Mouse (Mus musculus): Measurements from ENCODE around the gene Daam2. TPM values are rescaled to one million over a fixed set of nuclear protein-coding genes. Genes with fewer than 3 reads are reported as not detected.

Daam2 gene
- polyA plus RNA-seq, 1 experiment from 2014 or later, result 1.0 TPM

DNA sequence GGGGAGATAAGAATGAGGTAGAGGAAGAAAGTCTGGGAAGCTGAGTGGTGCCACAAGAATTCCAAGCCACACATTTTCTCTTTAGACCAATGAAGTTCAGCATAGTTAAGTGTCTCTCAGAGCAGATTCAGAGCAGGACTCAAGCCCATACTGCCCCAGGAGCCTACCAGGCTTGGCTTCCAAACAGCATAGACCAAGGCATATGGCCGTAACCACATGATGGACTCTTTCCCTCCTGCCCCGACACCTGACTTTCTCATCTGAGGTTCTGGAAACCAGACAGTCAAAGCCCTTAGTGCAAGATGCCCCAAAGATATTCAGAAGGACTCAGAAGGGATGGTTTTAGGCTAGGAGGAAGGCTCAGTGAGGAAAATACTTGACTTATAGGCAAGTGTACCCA, 19.6 kb downstream of the Daam2 start:
- Histone ChIP-seq H3K27me3 (replicated peaks; ENCODE audit: control insufficient read depth, insufficient read depth, low read length) (no peaks in the 10 kb centered on the region), H3K4me1 (ENCODE audit: control insufficient read depth, insufficient read depth, low read length) (peaks cover 3% of the 10 kb centered on the region; the same call in 1 of the 2 replicates), H3K4me3 (ENCODE audit: low read depth, low read length) (no peak overlapping the region), H3K9me3 (replicated peaks; ENCODE audit: control insufficient read depth, low read length) (no peaks in the 10 kb centered on the region), H3K36me3 (ENCODE audit: control insufficient read depth, insufficient read depth, low read length) (no peaks in the 10 kb centered on the region), H3K9ac (ENCODE audit: low read length) (no peak overlapping the region), H3K4me2 (ENCODE audit: low read length) (no peak overlapping the region), H3K27ac (ENCODE audit: low read depth, low read length) (no peak overlapping the region)
- WGBS, result 96% methylated on average over 2 of the region's 2 CpGs
- ATAC-seq, result no peak
- no peak for DNase-seq (ENCODE audit: low spot score)

DNA sequence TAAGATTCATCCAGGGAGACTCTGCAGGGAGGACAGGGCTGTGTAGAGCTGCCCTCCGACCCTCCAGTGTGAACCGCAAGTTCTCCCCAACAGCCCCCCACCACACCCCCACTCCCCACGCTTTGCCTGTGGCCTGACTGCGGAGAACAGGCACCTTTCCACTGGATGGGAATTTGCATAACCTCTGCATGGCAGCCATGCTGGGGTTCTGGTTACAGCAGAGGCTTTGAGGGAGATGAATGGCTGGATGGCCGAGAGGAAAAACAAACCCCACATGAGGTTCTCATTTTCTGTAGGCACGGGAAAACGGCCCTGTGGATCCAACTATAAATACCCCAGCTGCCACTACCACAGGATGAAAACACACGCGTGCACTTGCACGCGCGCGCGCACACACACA, 23.4 kb downstream of the Daam2 start:
- H3K4me1 ChIP-seq (ENCODE audit: control insufficient read depth, insufficient read depth, low read length), result peaks cover 12% of the 10 kb centered on the region; the same call in 1 of the 2 replicates
- no peaks in the 10 kb centered on the region for H3K36me3 ChIP-seq (ENCODE audit: control insufficient read depth, insufficient read depth, low read length)
- H3K4me3 ChIP-seq (ENCODE audit: low read depth, low read length), result no peak overlapping the region
- no peak overlapping the region for H3K27ac ChIP-seq (ENCODE audit: low read depth, low read length)
- ATAC-seq (no peak), DNase-seq (ENCODE audit: low spot score) (no peak)
- no peak overlapping the region for H3K9ac ChIP-seq (ENCODE audit: low read length)
- H3K9me3 ChIP-seq (replicated peaks; ENCODE audit: control insufficient read depth, low read length), result no peaks in the 10 kb centered on the region
- H3K4me2 ChIP-seq (ENCODE audit: low read length), result no peak overlapping the region
- no peaks in the 10 kb centered on the region for H3K27me3 ChIP-seq (replicated peaks; ENCODE audit: control insufficient read depth, insufficient read depth, low read length)
- 71% methylated on average over 14 of the region's 14 CpGs for WGBS

DNA sequence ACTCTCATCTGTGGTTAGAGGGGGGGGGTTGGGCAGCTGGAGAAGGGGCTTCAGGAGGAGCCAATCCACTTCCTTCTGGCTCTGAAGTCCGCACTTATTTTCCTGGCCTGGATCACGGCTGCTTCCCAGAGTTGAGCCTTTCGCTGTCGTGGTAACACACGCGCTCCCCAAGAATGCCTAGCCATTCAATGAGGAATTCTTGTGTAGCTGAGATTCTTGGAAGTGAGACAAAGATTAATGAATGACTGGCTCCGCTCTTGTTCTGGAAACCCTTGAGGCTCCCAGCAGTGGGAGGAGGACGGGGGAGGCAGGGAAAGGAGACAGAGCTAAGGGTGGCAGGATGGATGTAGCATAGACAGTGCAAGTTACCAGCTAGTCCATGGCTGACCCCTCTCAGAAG, 24.9 kb downstream of the Daam2 start:
- Histone ChIP-seq H3K9ac (ENCODE audit: low read length) (no peak overlapping the region), H3K4me3 (ENCODE audit: low read depth, low read length) (no peak overlapping the region), H3K4me2 (ENCODE audit: low read length) (no peak overlapping the region), H3K36me3 (ENCODE audit: control insufficient read depth, insufficient read depth, low read length) (no peaks in the 10 kb centered on the region), H3K27me3 (replicated peaks; ENCODE audit: control insufficient read depth, insufficient read depth, low read length) (no peaks in the 10 kb centered on the region), H3K9me3 (replicated peaks; ENCODE audit: control insufficient read depth, low read length) (no peaks in the 10 kb centered on the region), H3K4me1 (ENCODE audit: control insufficient read depth, insufficient read depth, low read length) (peaks cover 12% of the 10 kb centered on the region; the same call in 1 of the 2 replicates), H3K27ac (ENCODE audit: low read depth, low read length) (no peak overlapping the region; the same call in 1 of the 2 replicates)
- DNase-seq (ENCODE audit: low spot score), result peak; percentile 93
- WGBS, result 4% methylated on average over 8 of the region's 8 CpGs
- ATAC-seq, result peak; percentile 89

DNA sequence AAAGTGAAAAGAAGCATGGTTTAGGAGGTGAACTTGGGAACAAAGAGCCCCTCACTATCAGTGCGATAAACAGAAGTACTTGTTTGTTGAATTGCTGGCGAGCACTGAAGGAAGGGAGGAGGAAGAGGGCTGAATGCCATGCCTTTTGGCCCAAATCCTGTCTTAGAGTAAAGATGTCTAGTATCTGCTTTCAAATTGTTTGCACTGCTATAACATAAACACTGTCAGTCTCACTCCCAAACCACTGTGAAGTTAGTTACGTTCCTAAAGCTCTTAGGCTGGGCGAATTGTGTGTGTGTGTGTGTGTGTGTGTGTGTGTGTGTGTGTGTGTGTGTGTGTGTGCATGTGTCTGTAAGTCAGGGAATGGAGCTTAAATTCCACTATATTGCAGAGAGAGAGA, 28.6 kb downstream of the Daam2 start:
- Histone ChIP-seq H3K4me2 (ENCODE audit: low read length) (no peak overlapping the region), H3K36me3 (ENCODE audit: control insufficient read depth, insufficient read depth, low read length) (no peaks in the 10 kb centered on the region), H3K9me3 (replicated peaks; ENCODE audit: control insufficient read depth, low read length) (no peaks in the 10 kb centered on the region), H3K27ac (ENCODE audit: low read depth, low read length) (no peak overlapping the region), H3K27me3 (replicated peaks; ENCODE audit: control insufficient read depth, insufficient read depth, low read length) (no peaks in the 10 kb centered on the region), H3K4me3 (ENCODE audit: low read depth, low read length) (no peak overlapping the region), H3K9ac (ENCODE audit: low read length) (no peak overlapping the region), H3K4me1 (ENCODE audit: control insufficient read depth, insufficient read depth, low read length) (peaks cover 12% of the 10 kb centered on the region; the same call in 1 of the 2 replicates)
- 52% methylated on average over 4 of the region's 4 CpGs for WGBS
- DNase-seq (ENCODE audit: low spot score) (peak; percentile 32), ATAC-seq (no peak)

DNA sequence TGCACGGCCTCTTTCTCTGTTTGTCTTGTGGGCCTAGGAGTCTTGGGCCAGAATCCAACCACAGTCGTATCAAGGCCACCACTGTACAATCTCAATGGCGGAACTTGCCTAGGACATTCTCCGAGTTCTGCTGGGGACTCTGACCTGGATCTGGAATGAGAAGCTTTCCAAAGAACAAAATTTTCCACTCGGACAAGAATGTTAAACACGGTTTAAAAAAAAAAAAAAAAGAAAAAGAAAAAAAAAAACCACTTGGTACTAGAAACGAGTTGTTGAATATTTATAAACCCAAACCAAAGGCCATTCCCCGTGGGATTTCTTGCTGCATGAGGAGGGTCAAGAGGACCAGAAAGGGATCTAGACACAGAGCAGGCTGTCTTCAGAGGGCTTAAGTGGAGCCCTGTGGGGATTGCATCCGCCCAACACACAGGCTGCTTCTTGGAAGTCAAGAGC, 29.9 kb downstream of the Daam2 start:
- Histone ChIP-seq H3K27ac (ENCODE audit: low read depth, low read length) (no peak overlapping the region), H3K4me2 (ENCODE audit: low read length) (no peak overlapping the region), H3K4me3 (ENCODE audit: low read depth, low read length) (no peak overlapping the region), H3K9me3 (replicated peaks; ENCODE audit: control insufficient read depth, low read length) (no peaks in the 10 kb centered on the region), H3K27me3 (replicated peaks; ENCODE audit: control insufficient read depth, insufficient read depth, low read length) (no peaks in the 10 kb centered on the region), H3K36me3 (ENCODE audit: control insufficient read depth, insufficient read depth, low read length) (no peaks in the 10 kb centered on the region), H3K9ac (ENCODE audit: low read length) (no peak overlapping the region), H3K4me1 (ENCODE audit: control insufficient read depth, insufficient read depth, low read length) (peaks cover 7% of the 10 kb centered on the region; the same call in 1 of the 2 replicates)
- ATAC-seq, result no peak
- 57% methylated on average over 9 of the region's 9 CpGs for WGBS
- DNase-seq (ENCODE audit: low spot score), result peak; percentile 22

DNA sequence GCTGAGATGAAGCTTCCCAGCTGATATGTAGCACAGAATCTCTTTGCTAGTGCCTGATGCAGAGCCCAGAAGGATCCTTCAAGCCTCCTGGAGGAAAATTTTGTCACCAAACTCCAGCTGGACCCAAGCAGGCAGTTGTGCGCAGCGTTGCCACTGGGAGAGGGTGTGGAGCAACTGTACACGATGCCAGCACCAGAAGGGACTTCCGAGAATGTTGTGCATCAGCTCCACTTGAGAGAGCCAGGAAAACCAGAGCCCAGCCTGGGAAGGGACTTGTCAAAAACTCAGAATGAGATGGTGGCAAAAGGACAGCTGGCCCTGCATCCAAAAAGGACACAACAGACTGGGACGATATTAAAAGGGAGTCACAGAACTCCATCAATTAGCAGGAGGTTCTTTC, 32.5 kb downstream of the Daam2 start:
- ATAC-seq, result no peak
- no peak overlapping the region for H3K9ac ChIP-seq (ENCODE audit: low read length)
- no peak overlapping the region for H3K4me3 ChIP-seq (ENCODE audit: low read depth, low read length)
- DNase-seq (ENCODE audit: low spot score), result no peak
- 96% methylated on average over 5 of the region's 5 CpGs for WGBS
- no peaks in the 10 kb centered on the region for H3K9me3 ChIP-seq (replicated peaks; ENCODE audit: control insufficient read depth, low read length)
- H3K36me3 ChIP-seq (ENCODE audit: control insufficient read depth, insufficient read depth, low read length), result no peaks in the 10 kb centered on the region
- no peak overlapping the region for H3K27ac ChIP-seq (ENCODE audit: low read depth, low read length)
- no peaks in the 10 kb centered on the region for H3K27me3 ChIP-seq (replicated peaks; ENCODE audit: control insufficient read depth, insufficient read depth, low read length)
- no peak overlapping the region for H3K4me2 ChIP-seq (ENCODE audit: low read length)
- H3K4me1 ChIP-seq (ENCODE audit: control insufficient read depth, insufficient read depth, low read length), result no peaks in the 10 kb centered on the region; the same call in 1 of the 2 replicates

DNA sequence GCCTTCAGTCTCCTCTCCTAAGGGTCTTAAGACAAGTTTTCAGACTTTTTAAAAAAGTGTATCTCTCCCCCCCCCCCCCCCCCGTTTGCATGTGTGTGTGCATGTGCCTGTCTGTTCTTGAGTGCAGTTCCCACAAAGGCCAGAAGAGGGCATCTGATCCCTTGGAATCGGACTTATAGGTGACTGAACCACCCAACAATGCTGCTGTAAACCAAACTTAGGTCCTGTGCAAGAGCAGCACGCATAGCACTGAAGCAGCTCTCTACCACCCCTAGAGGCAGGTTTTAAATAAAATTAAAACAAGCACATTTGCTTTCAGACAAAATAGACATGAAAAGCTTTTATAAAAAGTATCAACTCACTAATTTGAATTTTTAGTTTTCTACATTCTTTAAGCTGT, 33.9 kb downstream of the Daam2 start:
- no peak overlapping the region for H3K27ac ChIP-seq (ENCODE audit: low read depth, low read length)
- no peak overlapping the region for H3K4me3 ChIP-seq (ENCODE audit: low read depth, low read length)
- no peak overlapping the region for H3K4me2 ChIP-seq (ENCODE audit: low read length)
- no peaks in the 10 kb centered on the region for H3K36me3 ChIP-seq (ENCODE audit: control insufficient read depth, insufficient read depth, low read length)
- no peak for ATAC-seq
- H3K9me3 ChIP-seq (replicated peaks; ENCODE audit: control insufficient read depth, low read length), result no peaks in the 10 kb centered on the region
- peak; percentile 52 for DNase-seq (ENCODE audit: low spot score)
- H3K4me1 ChIP-seq (ENCODE audit: control insufficient read depth, insufficient read depth, low read length), result no peaks in the 10 kb centered on the region
- WGBS, result 12% methylated on average over 3 of the region's 3 CpGs
- no peaks in the 10 kb centered on the region for H3K27me3 ChIP-seq (replicated peaks; ENCODE audit: control insufficient read depth, insufficient read depth, low read length)
- H3K9ac ChIP-seq (ENCODE audit: low read length), result no peak overlapping the region

DNA sequence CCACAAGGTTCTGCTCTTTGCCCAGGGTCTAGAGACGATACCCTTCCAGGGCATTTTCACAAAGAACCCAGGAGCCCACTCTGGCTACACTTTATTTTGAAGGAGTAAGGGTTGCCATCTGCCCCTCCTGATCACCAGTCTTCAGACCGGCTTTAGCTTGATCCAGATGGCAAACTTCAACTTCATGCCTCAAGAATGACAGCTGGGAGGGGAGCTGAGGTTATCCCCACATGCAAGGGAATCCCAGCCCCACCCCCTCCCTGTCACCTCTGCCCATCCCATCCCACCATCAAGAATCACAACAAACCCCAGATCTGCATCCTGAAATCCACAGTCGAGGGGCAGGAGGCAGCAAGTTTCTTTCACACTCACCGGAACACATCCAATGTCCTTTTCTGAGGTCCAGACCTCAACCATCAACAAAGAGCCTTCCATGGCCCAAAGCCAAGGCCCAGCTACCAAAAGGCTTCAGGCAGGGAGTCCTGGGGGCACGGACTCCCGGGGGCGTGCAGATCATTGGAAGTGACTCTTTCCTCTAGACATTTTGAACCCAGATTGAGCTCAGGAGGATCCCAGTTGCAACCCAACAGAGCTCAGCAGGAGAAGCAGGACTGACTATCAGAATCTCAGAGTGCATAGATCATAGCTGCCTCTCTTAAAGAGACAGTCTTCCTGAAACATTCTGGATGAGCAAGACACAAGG, 35.5 kb downstream of the Daam2 start:
- Histone ChIP-seq H3K9me3 (replicated peaks; ENCODE audit: control insufficient read depth, low read length) (no peaks in the 10 kb centered on the region), H3K4me2 (ENCODE audit: low read length) (no peak overlapping the region), H3K27me3 (replicated peaks; ENCODE audit: control insufficient read depth, insufficient read depth, low read length) (no peaks in the 10 kb centered on the region), H3K27ac (ENCODE audit: low read depth, low read length) (no peak overlapping the region), H3K9ac (ENCODE audit: low read length) (no peak overlapping the region), H3K4me3 (ENCODE audit: low read depth, low read length) (no peak overlapping the region), H3K4me1 (ENCODE audit: control insufficient read depth, insufficient read depth, low read length) (no peaks in the 10 kb centered on the region), H3K36me3 (ENCODE audit: control insufficient read depth, insufficient read depth, low read length) (no peaks in the 10 kb centered on the region)
- no peak for DNase-seq (ENCODE audit: low spot score)
- WGBS, result 65% methylated on average over 7 of the region's 7 CpGs
- ATAC-seq, result no peak

DNA sequence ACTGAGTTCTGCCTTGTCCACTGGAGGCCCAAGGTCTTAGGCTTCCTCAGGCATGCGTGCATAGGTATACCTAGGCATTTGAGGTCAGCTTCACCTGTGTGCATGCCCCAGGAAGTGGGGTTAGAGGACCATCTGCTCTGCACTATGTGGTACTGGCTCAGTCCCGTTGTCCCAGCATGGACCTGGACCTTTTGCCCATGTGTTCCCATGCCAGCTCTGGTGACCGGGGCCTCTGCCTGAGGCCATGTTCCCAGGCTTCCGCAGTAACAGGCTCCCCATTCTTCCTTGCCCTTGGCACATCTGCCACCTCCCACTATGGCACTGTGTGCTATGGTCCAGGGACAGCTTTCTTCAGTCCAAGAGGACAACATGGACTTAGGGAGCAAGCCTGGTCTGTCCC, 36.1 kb downstream of the Daam2 start:
- Histone ChIP-seq H3K4me2 (ENCODE audit: low read length) (no peak overlapping the region), H3K27ac (ENCODE audit: low read depth, low read length) (no peak overlapping the region), H3K27me3 (replicated peaks; ENCODE audit: control insufficient read depth, insufficient read depth, low read length) (no peaks in the 10 kb centered on the region), H3K9me3 (replicated peaks; ENCODE audit: control insufficient read depth, low read length) (no peaks in the 10 kb centered on the region), H3K4me1 (ENCODE audit: control insufficient read depth, insufficient read depth, low read length) (no peaks in the 10 kb centered on the region), H3K36me3 (ENCODE audit: control insufficient read depth, insufficient read depth, low read length) (no peaks in the 10 kb centered on the region), H3K4me3 (ENCODE audit: low read depth, low read length) (no peak overlapping the region), H3K9ac (ENCODE audit: low read length) (no peak overlapping the region)
- WGBS, result 80% methylated on average over 4 of the region's 4 CpGs
- DNase-seq (ENCODE audit: low spot score), result no peak
- no peak for ATAC-seq

Measured in forebrain, embryonic 14.5 days (tissue).